Mouse (Mus musculus) embryonic fibroblast, embryonic 13.5 days (primary cell): ENCODE results near the gene Tmem248. TPM values are rescaled to one million over a fixed set of nuclear protein-coding genes. Genes with fewer than 3 reads are reported as not detected.

ENCODE experiments used
- H3K27ac ChIP-seq: 2 replicates; pipeline ENCODE4 v1.5.1; 2012; ENCODE audit warnings: low read length, control low read depth, inconsistent platforms; ENCODE audit not compliant: insufficient read depth
- H3K4me1 ChIP-seq: 2 replicates; pipeline ENCODE4 v1.6.1; 2011; ENCODE audit warnings: low read length; ENCODE audit not compliant: control insufficient read depth, insufficient read depth
- H3K4me3 ChIP-seq: 2 replicates; pipeline ENCODE4 v1.5.1; 2011; ENCODE audit warnings: mild to moderate bottlenecking, control low read depth, low read length; ENCODE audit not compliant: insufficient read depth
- CTCF ChIP-seq: IDR thresholded peaks from 2 replicates; pipeline ENCODE4 v1.5.1; 2011; ENCODE audit warnings: mild to moderate bottlenecking, control low read depth, low read length, moderate library complexity, borderline replicate concordance; ENCODE audit not compliant: insufficient read depth
- POLR2A ChIP-seq: IDR thresholded peaks from 2 replicates; pipeline ENCODE4 v1.6.1; 2011; ENCODE audit warnings: low read depth, mild to moderate bottlenecking, control low read depth, low read length, moderate library complexity
- polyA plus RNA-seq: library from polyadenylated mRNA; stranded (reverse); fragments of >200 nt; gene quantifications from 2 replicates; pipeline ENCODE4 v1.2.4, GENCODE M21; 2011; ENCODE audit warnings: low read depth; ENCODE audit not compliant: missing spikeins, insufficient read length

Gene Tmem248
- polyA plus RNA-seq, 1 experiment = 42.9 TPM

- no peak for TF ChIP-seq POLR2A
- TF ChIP-seq CTCF = no peak
- Histone ChIP-seq H3K4me1 (no peaks in the 10 kb centered on the region), H3K4me3 (no peak overlapping the region), H3K27ac (no peak overlapping the region)
Measured at GRCm38 (mm10) chr5:130200233-130201029, 16.4 kb upstream of the Tmem248 start.

GRCm38 (mm10) chr5:130203948-130204347, 12.9 kb upstream of the Tmem248 start:
- TF ChIP-seq POLR2A = no peak
- no peak for TF ChIP-seq CTCF
- H3K4me3 ChIP-seq = no peak overlapping the region
- no peak overlapping the region for H3K27ac ChIP-seq
- H3K4me1 ChIP-seq = no peaks in the 10 kb centered on the region; the same call in 1 of the 2 replicates

- TF ChIP-seq POLR2A (no peak), CTCF (no peak)
- H3K4me1 ChIP-seq = no peaks in the 10 kb centered on the region; the same call in 1 of the 2 replicates
- no peak overlapping the region for H3K4me3 ChIP-seq
- H3K27ac ChIP-seq = no peak overlapping the region
Measured at GRCm38 (mm10) chr5:130204560-130204959, 12.3 kb upstream of the Tmem248 start.

DNA sequence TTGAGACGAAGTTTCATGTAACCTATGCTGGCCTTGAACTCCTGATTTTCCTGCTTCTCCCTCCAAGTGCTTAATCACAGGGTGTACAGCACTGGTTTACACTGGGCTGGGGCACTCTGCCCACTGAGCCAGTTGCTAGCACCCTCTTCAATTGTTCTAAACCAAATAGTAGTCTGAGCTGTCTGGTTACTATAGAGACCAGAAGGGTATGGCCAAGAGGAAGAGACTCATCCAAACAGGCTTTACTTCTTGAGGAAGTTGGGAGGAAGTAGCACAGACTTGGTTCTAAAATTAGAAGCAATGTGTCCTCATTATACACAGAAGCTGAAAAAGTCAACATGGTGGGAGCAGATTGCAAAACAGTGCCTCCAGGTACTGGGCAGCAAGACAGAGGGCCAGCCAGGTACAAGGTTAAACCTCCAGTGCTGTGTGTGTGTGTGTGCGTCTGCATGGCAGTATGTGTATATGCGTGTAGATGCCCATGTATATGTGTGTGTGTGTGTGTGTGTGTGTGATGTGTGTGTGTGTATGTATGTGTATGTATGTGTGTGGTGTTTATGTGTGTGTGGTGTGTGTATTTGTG, 11.3 kb upstream of the Tmem248 start:
- TF ChIP-seq CTCF = no peak
- no peak for TF ChIP-seq POLR2A
- H3K4me3 ChIP-seq = no peak overlapping the region
- H3K4me1 ChIP-seq = no peaks in the 10 kb centered on the region; the same call in 1 of the 2 replicates
- H3K27ac ChIP-seq = no peak overlapping the region

GRCm38 (mm10) chr5:130207299-130207698, 9.6 kb upstream of the Tmem248 start:
- Histone ChIP-seq H3K4me3 (no peak overlapping the region), H3K27ac (no peak overlapping the region), H3K4me1 (no peaks in the 10 kb centered on the region; the same call in 1 of the 2 replicates)
- no peak for TF ChIP-seq CTCF
- TF ChIP-seq POLR2A = no peak

DNA sequence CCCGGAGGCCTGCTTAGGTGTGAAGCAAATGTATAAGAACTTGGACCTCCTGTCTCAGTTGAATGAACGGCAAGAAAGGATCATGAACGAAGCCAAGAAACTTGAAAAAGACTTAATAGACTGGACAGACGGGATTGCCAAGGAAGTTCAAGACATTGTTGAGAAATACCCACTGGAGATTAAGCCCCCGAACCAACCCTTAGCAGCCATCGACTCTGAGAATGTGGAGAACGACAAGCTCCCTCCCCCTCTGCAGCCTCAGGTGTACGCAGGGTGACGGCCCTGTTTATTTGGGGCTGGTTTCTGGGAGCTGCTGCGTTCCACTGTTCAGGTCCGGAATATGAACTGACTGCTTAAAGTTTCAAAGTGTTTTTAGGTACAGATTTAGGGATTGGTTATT, 3.9 kb upstream of the Tmem248 start:
- Histone ChIP-seq H3K4me3 (no peak overlapping the region), H3K27ac (no peak overlapping the region), H3K4me1 (no peaks in the 10 kb centered on the region)
- TF ChIP-seq POLR2A (no peak), CTCF (no peak)

DNA sequence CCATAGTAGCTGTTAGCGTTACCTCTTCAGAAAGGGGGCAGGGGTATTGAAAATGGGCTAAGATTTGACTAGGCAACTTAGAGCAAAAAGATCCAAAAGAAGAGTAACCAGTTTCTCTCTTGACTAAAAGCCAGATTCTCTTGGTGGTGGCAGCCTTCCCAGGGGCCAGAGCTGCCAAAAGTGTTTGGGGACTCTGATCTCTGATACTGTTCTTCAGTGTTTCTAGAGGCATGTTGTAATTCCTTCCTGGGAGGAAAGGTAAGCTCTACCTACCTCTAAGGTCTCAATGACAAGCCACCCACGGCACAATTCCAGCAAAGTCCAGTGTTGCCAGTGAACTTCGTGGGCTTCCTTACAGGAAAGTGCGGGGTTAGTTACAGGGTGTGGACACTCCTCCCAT, 525 bp downstream of the Tmem248 start:
- Histone ChIP-seq H3K4me3 (no peak overlapping the region), H3K27ac (no peak overlapping the region), H3K4me1 (no peaks in the 10 kb centered on the region)
- TF ChIP-seq CTCF (no peak), POLR2A (no peak)

GRCm38 (mm10) chr5:130218336-130218735, 1.5 kb downstream of the Tmem248 start:
- no peaks in the 10 kb centered on the region for H3K4me1 ChIP-seq
- no peak overlapping the region for H3K27ac ChIP-seq
- no peak overlapping the region for H3K4me3 ChIP-seq
- TF ChIP-seq CTCF (no peak), POLR2A (no peak)

- H3K4me1 ChIP-seq = no peaks in the 10 kb centered on the region
- TF ChIP-seq CTCF = no peak
- TF ChIP-seq POLR2A = no peak
- H3K27ac ChIP-seq = peak overlapping the region; percentile 29; the same call in 1 of the 2 replicates
- peak overlapping the region; percentile 90 for H3K4me3 ChIP-seq
Measured at GRCm38 (mm10) chr5:130221316-130221715, 4.4 kb downstream of the Tmem248 start.

- H3K27ac ChIP-seq = peak overlapping the region; percentile 29
- TF ChIP-seq POLR2A = no peak
- TF ChIP-seq CTCF = no peak
- peak overlapping the region; percentile 90 for H3K4me3 ChIP-seq
- H3K4me1 ChIP-seq = peaks cover under 1% of the 10 kb centered on the region; the same call in 1 of the 2 replicates
Measured at GRCm38 (mm10) chr5:130221760-130222145, 4.9 kb downstream of the Tmem248 start.

GRCm38 (mm10) chr5:130222146-130223004, 5.5 kb downstream of the Tmem248 start:
- Histone ChIP-seq H3K4me3 (peak overlapping the region; percentile 90), H3K4me1 (peaks cover 3% of the 10 kb centered on the region; the same call in 1 of the 2 replicates), H3K27ac (peak overlapping the region; percentile 51)
- TF ChIP-seq POLR2A (peak; percentile 62), CTCF (peak; percentile 33; the same call in 1 of the 2 replicates)
